Mouse (Mus musculus) CH12F3 (cell line): ENCODE results near the gene Ddc.

Source experiments
- in situ Hi-C: fragments of 300-500 bp; cut with MboI; formaldehyde crosslinking; loops from 2 replicates; pipeline ENCODE4 v1.14.3; 2020; ENCODE audit warnings: low sequenced_read_pairs

Gene Ddc

DNA sequence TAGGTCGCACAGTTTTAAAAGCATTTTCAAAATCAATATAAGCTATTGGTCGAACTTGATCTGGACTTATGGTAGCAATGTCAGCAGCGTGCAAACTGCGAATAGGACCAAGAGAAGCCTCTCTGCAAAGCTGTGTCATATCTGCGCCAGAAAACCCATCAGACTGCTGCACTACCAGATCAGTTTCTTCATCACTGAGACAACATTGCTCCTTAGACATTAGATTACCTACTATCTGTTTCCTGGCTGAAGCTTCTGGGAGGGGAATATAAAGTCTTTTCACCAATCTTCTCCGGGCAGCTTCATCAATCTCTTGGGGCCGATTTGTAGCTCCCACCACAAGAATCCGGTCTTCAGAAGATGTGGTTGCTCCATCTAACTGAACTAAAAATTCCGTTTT, 96.9 kb downstream of the Ddc start:
- in situ Hi-C loops = no loop called here

DNA sequence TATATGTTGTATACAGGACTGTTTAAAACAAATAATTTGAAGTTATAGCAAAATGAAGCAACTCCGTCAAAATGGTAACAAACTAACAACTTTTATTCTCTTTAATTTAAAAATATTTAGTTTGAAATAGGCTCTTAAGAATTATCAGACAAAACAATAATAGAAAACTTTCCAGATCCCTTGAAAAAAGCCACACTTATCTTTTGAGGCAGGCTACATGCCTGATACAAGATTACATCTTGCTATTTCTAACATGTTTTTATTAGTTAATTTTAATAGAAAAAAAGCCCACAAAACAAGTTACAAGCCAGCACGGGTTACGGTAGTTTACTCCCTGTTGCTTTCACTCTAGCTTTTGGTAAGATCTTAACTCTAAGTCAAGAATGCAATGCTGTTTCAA, 97.6 kb downstream of the Ddc start:
- in situ Hi-C loops = no loop called here

- in situ Hi-C loops = loop anchor here (25.0 kb wide), 1 partner anchor 561 kb away; no protein-coding TSS in a partner anchor
These were observed 99.3 kb downstream of the Ddc start for GRCm38 (mm10) chr11:11798690-11799089.

- in situ Hi-C loops = loop anchor here (25.0 kb wide), 1 partner anchor 557 kb away; no protein-coding TSS in a partner anchor
These were observed 103.3 kb downstream of the Ddc start for GRCm38 (mm10) chr11:11794626-11795025.

DNA sequence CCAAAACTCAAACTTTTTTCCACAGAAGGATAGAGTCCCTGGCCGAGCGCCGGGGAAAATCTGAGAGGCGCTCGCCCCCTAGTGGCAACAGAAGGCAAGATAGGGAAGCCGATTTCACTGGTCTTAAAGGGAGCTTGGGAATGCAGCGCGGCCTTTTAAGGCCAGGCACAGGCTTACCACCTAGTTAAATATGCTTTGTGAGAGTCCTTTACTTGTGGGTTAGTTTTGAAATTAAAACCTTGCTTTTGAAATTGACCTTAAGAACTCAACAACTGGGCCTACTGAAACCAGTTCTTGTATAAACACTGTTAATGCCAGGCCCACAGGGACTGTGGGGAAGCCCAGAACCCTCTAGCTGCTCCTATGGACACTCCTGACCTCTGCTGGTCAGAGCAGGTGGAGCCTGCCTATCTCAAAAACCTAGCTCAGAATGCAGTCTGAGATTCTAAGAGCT, 109.4 kb downstream of the Ddc start:
- in situ Hi-C loops = loop anchor here (25.0 kb wide), 1 partner anchor 551 kb away; no protein-coding TSS in a partner anchor

DNA sequence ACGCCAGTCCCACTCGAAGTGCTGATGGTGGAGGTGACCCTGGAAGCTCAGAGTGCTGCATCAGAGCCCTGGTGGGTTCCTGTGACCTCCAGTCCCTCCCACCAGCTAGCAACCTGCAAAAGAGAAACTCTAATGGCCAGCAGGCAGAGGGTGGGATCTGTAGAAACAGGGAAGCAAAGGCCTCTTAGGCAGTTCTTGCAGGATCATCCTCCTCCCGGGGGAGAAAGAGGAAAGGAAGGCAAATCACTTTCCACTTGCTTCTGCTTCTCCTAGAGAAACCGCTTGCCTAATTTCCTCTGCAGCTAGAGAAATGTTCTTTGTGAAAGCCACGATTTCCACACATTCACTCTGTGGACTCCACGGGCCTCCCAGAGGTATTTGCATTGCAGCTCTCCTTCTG, 112.5 kb downstream of the Ddc start:
- in situ Hi-C loops = loop anchor here (25.0 kb wide), 1 partner anchor 548 kb away; no protein-coding TSS in a partner anchor

GRCm38 (mm10) chr11:11781728-11782127, 116.2 kb downstream of the Ddc start:
- in situ Hi-C loops = loop anchor here (25.0 kb wide), 1 partner anchor 544 kb away; no protein-coding TSS in a partner anchor

DNA sequence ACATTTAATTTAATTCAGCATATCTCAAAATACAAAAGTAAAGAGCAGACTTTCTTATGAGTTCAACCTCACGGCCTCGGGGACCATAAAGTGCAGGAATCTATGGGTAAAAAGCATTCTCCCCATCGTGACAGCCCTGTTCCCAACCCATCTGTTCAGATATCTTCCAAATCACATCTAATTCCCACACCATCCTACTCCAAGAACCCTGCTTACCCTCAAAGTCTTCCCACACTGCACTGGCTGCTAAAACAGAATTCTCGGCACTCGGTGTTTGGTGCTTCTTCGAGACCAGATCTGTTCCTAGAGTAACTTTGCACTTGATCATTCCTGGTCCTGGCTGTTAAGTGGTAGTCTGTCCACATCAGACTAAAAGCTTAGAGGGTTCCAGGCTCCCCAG, 119.6 kb downstream of the Ddc start:
- in situ Hi-C loops = loop anchor here (25.0 kb wide), 1 partner anchor 541 kb away; no protein-coding TSS in a partner anchor

GRCm38 (mm10) chr11:11777796-11778195, 120.1 kb downstream of the Ddc start:
- in situ Hi-C loops = loop anchor here (25.0 kb wide), 1 partner anchor 540 kb away; no protein-coding TSS in a partner anchor

- in situ Hi-C loops = loop anchor here (25.0 kb wide), 1 partner anchor 540 kb away; no protein-coding TSS in a partner anchor
These were observed 120.7 kb downstream of the Ddc start for GRCm38 (mm10) chr11:11777246-11777645.

DNA sequence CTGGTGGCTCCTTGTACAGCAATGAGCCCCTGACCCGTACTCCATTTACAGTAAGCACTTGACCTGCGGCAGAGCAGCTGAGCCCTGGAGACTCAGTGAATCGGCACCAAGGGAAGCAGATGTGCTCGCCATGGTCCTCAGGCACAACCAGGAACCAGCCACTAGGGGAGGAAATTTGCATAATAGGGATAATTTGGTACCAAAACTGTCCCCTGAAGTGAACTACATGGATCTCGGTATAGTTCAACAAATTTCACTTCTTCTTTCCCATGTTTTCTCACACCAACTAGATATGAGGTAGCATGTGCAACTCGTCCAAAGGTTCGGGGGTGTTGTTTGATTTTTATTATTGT, 121.1 kb downstream of the Ddc start:
- in situ Hi-C loops = loop anchor here (25.0 kb wide), 1 partner anchor 539 kb away; no protein-coding TSS in a partner anchor

- in situ Hi-C loops = loop anchor here (25.0 kb wide), 1 partner anchor 539 kb away; no protein-coding TSS in a partner anchor
These were observed 121.7 kb downstream of the Ddc start for GRCm38 (mm10) chr11:11776071-11776821.

DNA sequence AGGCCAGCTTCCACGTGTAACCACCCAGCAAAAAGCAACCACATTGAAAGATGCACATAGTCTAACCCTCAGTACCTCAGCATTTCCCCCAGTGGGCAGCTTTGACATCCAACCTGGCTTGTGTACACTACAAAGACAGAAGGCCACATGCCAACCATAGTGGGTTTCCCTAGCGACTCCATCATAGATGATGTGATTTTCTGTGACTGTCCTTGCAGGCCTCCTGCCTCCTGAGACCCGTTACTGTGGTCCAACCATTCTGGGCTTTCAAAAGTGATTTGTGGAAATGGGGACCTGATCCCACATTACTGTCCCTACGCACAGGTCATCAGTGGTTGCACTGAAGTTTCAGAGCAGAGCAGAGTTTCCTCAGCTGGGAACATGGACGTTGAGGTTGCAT, 123.1 kb downstream of the Ddc start:
- in situ Hi-C loops = loop anchor here (25.0 kb wide), 1 partner anchor 538 kb away; no protein-coding TSS in a partner anchor

GRCm38 (mm10) chr11:11774384-11774783, 123.6 kb downstream of the Ddc start:
- in situ Hi-C loops = no loop called here

DNA sequence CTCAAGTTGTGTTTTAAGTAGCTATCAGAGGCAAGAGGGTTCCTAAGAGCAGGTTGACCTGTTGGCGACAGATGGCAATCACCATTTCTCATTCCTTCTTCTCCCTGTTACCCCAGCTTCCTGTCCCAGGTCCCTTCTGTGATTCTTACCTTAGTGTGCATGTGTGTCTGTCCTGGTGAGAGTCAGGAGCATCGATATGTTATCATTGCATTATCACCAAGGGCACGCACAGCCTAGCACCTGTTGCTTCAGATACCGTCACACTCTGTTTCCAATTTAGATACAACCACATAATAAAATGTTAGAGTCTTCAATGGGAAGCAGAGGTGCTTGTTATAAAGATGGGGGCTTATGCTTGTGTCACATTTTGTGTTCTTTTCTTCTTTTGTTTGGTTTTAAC, 125.7 kb downstream of the Ddc start:
- in situ Hi-C loops = no loop called here

DNA sequence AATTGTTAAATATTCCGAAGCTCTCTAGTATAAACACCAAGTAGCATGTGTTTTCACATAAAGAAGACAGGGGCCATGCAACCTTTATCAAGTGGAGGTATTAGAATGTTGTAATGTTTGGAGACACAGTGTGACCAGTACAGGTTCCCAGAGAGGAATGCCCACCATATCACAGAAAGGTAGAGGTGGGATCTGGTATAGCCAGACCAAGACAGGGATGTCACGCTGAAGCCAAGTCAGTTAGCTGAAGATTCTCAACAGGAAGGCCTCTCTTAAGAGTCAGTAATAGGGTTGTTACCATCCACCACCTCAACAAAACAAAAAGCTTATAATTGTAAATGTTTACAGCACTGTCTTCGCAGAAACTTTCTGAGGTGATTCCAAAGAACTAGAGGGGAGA, 127.3 kb downstream of the Ddc start:
- in situ Hi-C loops = no loop called here

- in situ Hi-C loops = no loop called here
These were observed 128.7 kb downstream of the Ddc start for GRCm38 (mm10) chr11:11769281-11769680.

- in situ Hi-C loops = no loop called here
These were observed 129.9 kb downstream of the Ddc start for GRCm38 (mm10) chr11:11768057-11768456.

DNA sequence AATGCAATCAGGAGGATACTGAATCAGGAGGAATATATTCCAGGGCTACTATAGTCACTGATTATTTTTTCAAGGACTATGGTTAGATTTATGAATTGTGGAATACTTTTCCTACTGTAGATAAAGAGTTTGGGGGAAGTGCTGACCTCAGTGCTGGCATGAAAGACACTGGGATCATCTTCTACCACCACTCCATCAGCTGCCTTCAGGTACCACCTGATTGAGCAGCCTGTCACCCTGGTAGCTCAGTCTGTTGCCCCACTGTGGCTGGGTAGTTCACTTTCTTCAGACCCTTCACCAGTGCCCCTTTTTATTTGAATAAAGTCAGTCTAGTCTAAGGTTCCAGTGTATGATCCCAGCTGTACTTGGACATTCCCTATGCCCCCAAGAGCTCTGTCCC, 131.2 kb downstream of the Ddc start:
- in situ Hi-C loops = no loop called here

GRCm38 (mm10) chr11:11766105-11766504, 131.8 kb downstream of the Ddc start:
- in situ Hi-C loops = no loop called here

DNA sequence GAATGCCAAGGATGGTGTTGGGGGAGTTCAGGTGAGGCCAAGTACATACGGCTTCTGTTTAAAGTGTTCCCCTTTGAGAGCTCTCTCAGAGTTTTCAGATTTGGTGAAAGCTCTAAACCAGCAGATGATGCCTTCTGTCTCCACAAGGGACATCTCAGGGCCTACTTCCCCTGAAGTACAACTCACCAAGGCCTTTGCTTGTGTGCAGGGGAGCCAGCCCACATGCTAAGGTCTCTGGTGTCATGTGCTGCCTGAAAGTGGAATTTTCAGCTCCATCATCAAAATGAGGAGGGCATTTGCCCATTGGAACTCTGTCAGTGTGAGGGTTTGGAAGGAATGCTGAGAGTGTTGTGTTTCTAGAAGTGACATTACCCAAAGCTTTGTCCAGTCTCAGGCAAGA, 132.5 kb downstream of the Ddc start:
- in situ Hi-C loops = no loop called here
